Mouse (Mus musculus) adipocyte (in vitro differentiated cells): ENCODE measurements around the gene Gnaz.

ENCODE experiments used
- DNase-seq: peaks from one replicate; pipeline ENCODE4 v3.0.0-alpha.2; 2016; ENCODE audit warnings: low spot score

Gnaz gene

DNA sequence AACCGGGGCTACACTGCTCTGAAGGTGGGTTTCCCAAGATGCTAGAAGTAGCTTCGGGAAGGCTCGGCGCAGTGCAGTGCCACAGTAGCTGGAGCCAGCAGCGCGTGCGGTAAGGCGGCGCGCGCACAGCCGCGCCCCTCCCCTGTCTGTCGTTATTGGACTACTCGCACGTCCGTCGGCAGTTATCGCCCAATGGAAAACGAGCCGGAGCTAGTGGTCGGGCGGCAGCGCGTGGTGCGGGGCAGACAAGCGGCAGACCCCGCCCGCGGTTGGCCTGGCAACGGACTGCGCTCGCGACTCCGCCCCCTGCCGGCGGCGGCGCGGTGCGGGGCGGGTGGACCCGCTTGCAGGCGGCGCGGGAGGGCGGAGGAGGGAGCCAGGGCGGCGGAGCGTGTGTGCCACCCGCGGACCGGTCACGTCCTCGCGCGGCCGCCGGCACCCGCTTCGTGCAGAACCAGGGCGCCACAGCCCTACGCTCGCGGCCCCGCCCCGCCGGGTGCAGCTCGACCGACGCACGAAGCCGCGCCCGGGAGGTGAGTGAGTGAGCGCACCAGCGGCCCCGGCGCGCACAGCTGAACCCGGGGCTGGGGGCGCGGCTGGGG lies at the start of gene Gnaz:
Gene Gnaz, plus strand, starts transcription at position 328 of the 602 bp plus-strand sequence.
- peak; percentile 36 for DNase-seq

DNA sequence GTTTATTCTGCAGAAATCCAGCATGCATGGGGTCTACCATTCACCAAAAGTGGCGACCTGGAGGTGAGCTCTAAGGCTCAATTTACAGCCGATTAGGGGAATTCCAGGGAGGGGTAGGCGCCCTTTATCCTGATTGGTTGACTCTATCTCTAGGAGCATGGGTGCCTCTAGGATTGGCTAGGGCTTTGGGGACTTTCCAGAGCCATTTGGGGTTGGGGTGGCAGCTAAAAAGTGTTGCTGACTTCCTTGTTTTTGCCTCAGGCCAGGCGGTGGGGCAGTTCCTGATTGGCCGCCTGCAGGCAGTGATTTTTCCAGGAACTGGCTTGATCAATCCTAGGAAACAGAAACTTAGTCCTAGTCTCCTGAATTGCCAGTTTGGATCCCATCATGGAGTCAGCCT lies 47.7 kb upstream of the Gnaz start:
- no peak for DNase-seq

- peak; percentile 37 for DNase-seq
Measured at GRCm38 (mm10) chr10:74920853-74921567, 46.0 kb upstream of the Gnaz start.

GRCm38 (mm10) chr10:74921614-74922013 lies 45.4 kb upstream of the Gnaz start:
- no peak for DNase-seq

GRCm38 (mm10) chr10:74922763-74923162 lies 44.2 kb upstream of the Gnaz start:
- no peak for DNase-seq

- no peak for DNase-seq
Measured at GRCm38 (mm10) chr10:74924274-74924673, 42.7 kb upstream of the Gnaz start.

DNA sequence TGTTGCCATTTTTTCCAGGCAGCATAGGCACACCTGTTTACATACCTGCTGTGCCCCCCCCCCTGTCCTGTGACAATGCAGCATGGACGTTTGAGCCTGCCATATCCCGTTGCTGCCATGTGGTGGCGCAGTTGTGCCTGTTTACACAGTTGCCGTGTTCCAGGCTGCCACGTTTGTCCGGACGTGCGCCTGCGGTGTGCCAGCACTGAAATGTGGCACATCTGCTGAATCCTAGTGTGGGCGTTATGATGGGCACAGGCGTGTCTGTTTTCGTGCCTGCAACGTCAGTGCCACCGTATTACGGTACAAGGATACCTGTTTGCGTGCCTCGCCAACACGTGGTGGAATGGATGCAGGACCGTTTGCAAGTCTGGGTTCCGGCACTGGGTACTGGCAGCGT lies 41.7 kb upstream of the Gnaz start:
- DNase-seq: no peak

- DNase-seq: no peak
Measured at GRCm38 (mm10) chr10:74928276-74928675, 38.7 kb upstream of the Gnaz start.

DNA sequence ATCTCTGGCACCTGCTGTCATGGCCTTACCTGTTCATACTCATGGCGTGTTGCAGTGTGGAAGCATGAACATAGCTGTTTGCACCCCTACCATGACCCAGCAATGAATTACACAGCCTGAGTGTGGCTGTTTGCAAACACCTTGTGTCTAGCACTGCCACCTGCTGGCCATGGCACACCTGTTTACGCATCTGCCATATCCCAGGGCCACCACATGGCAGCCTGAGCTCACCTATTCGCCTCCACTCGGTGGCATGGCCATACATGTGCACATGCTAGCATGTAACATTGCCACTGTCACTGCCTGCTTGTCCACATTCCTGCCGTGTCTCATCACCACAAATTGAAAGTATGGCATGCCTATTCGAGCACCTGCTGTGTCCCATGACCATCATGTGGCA lies 37.4 kb upstream of the Gnaz start:
- no peak for DNase-seq

DNA sequence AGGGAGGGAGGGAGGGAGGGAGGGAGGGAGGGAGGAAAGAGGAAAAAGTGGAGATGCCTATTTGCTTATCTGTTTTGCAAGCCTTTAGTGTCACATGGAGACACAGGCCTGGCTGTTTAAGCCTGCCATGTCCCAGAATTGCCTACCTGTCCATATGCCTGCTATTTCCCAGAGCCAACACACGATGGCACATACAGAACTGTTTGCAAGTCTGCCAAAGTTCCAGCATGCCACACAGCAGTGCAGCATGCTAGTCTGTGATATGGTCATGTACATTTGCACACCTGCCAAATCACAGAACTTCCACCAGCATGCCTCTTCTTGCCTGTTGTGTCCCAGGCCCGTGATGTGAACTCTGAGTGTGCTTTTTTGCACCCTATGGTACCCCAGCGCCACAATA lies 36.4 kb upstream of the Gnaz start:
- no peak for DNase-seq

DNA sequence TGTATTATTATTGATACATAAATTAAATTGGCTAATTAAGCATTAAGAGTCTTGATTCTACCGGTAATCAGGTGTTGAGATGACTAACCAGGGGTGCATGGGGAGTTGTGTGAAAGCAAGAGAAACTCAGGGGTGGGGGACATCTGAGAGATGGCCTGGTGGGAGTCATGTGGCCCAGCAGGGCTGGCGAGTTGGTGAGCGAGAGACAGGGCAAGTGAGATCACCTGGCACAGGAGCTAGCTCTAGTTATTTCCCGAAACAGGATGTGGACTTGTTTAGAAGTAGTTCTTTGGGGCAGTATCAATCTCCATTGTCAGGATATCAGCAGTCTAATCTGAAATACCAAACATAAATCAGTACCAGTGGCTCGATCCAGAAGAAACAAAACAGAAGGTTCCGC lies 35.3 kb upstream of the Gnaz start:
- DNase-seq: no peak

DNA sequence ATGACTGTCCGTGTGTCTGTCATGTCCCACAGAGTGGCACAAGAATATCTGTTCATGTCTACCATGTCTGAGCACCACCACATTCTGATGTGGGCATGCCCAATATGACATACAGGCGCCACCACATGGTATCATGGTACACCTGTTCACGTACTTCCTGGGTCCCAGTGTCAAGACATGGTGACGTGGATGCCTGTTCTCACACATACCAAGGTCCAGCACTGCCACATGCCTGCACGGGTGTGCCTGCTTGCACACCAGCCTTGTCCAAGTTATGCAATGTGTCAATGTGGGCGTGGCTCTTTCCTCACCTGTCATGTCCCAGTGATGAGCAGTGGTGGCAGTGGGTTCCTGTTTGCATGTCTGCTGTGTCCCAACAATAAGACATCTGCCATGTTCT lies 34.5 kb upstream of the Gnaz start:
- no peak for DNase-seq

- no peak for DNase-seq
Measured at GRCm38 (mm10) chr10:74933548-74934190, 33.3 kb upstream of the Gnaz start.

- DNase-seq: no peak
Measured at GRCm38 (mm10) chr10:74934521-74934920, 32.5 kb upstream of the Gnaz start.

GRCm38 (mm10) chr10:74935016-74935415 lies 32.0 kb upstream of the Gnaz start:
- DNase-seq: no peak

DNA sequence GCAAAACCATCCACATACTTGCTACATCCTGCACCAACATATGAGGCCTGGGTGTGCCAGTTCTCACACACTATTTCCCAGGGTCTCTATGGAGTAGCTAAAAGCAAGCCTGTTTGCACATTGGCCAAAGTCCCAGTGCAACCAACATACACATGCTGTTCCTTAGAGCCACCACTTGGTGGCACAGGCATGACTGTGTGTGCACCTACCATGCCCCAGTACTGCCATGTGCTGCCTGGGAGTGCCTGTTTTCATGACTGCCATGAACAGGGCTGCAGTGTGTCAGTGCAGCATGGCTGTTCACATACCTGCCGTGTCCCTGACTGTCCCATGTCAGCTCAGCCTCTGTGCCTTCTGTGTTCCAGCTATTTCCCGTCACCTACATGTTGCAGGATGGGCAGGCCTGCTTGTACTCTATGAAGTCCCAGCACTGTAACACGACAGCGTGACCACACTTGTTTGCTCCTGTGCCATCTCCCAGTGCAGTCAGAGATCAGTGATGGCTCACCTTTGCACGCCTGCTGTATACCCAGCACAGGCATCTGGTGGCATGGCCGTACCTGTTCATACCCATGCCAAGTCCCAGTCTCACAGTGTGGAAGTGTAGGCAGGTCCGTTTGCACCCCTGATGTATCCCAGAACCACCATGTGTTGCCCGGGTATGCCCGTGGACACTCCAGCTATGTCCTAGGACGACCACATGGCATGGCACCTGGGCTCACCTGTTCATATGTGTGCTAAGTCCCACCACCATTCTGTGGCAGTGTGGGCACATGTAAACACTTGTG lies 29.8 kb upstream of the Gnaz start:
- peak; percentile 50 for DNase-seq

DNA sequence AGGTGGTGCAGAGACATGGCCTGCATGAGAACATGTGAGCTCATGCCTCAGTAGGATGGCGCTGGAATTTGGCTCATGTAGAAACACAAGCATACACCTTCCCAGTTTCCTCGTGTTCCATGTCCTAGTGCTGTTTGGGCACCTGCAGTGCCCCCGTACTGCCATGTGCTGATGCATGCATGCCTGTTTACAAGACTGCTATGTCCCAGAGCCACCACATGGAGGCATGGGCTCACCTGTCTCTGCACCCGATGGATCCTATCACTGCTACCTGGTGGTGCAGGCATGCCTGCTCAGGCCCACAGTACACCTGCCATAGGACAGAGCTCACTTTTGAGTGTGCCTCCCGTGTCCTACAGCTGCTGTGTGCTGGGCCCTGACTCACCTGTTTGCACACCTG lies 28.6 kb upstream of the Gnaz start:
- no peak for DNase-seq

GRCm38 (mm10) chr10:74939300-74939699 lies 27.7 kb upstream of the Gnaz start:
- DNase-seq: no peak

DNA sequence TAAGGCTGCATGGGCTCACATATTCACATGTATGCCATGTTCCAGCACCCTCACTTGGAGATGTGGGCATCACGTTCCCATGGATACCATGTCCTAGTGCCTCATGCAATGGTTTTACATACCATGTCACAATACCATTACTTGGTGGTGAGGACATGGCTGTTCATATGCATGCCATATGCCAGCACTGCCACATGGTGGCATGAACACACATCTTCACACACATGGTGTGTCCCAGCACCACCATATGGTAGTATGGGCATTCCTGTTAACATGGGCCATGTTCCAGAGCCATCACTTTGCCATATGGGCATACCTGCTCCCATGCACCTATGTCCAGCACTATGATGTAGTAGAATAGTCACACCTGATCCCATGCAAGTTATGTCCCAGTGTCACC lies 26.2 kb upstream of the Gnaz start:
- no peak for DNase-seq

- no peak for DNase-seq
Measured at GRCm38 (mm10) chr10:74952830-74953443, 14.0 kb upstream of the Gnaz start.

DNA sequence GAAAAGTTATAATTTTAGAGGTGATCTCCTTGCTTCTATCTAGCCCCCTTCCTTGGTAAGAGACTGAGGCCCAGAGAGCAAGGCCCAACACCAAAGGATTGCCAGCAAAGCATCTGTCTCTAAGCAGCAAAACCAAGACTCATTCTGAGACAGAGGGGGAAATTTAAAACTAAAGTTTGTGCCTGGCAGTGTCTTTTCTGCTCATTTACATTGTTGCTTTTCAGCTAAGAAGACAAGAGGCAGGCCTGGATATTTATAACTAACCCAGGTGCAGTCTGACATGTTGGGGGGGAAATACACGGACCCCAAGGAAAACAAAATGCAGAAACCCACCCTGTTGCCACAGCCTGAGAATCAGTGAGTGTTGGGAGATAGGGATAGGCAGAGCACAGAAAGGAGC lies 2.6 kb upstream of the Gnaz start:
- DNase-seq: no peak

DNA sequence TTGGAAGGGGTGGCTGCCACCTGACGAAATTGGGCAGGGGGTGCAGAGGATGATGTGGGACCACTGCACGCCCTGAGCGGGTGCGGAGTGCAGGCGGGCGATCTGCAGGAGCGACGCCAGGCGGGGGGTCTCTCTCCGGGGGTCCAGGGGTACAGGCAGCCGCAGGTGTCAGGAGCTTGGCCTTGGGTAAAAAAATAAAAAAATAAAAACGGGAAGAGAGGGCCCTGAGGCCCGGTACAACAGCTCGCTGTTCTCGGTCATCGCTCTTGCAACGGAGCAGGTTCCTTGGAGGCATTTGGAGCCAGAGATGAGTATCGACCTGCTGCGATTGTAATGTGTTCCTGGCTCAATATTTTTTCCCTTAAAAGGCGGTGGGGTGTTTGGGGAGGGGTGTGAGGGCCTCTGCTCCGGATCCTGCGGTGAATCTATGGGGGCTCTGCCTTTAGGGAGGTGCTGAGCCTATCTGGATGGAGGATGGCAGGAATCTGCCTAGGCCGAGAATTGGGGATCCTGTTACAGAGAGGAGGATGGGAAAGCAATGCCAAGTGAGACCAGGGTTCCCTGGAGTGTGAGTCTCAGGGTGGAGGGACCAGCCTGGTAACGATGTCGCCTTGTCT lies 782 bp downstream of the Gnaz start:
- no peak for DNase-seq
